Mouse (Mus musculus) midbrain, embryonic 12.5 days (tissue): ENCODE data around the gene Lamb1. TPM values are rescaled to one million over a fixed set of nuclear protein-coding genes. Genes with fewer than 3 reads are reported as not detected.
A peak's percentile ranks its signal among the peaks of the same experiment; 100 is the strongest.

ENCODE experiments used
- ATAC-seq: fragments of 200-750 bp; cut with Nextera tagmentation; 2 replicates; pipeline ENCODE4 v1.8.0; 2017; ENCODE audit warnings: low read depth, moderate TSS enrichment, moderate library complexity; ENCODE audit not compliant: low FRiP score
- H3K27ac ChIP-seq: fragments of 300-500 bp; sonication (generic); replicated peaks from 2 replicates; pipeline ENCODE4 v1.5.1; 2016; ENCODE audit warnings: mild to moderate bottlenecking
- H3K27me3 ChIP-seq: fragments of 300-500 bp; sonication (generic); 2 replicates; pipeline ENCODE4 v1.6.1; 2016; ENCODE audit warnings: mild to moderate bottlenecking
- H3K36me3 ChIP-seq: fragments of 300-500 bp; sonication (generic); 2 replicates; pipeline ENCODE4 v1.6.1; 2016
- H3K4me1 ChIP-seq: fragments of 300-500 bp; sonication (generic); 2 replicates; pipeline ENCODE4 v1.6.1; 2016
- H3K4me2 ChIP-seq: fragments of 300-500 bp; sonication (generic); replicated peaks from 2 replicates; pipeline ENCODE4 v1.6.1; 2016; ENCODE audit warnings: mild to moderate bottlenecking, moderate library complexity
- H3K4me3 ChIP-seq: fragments of 300-500 bp; sonication (generic); 2 replicates; pipeline ENCODE4 v1.5.1; 2016; ENCODE audit warnings: mild to moderate bottlenecking
- H3K9ac ChIP-seq: fragments of 300-500 bp; sonication (generic); replicated peaks from 2 replicates; pipeline ENCODE4 v1.6.1; 2016; ENCODE audit warnings: mild to moderate bottlenecking, moderate library complexity
- H3K9me3 ChIP-seq: fragments of 300-500 bp; sonication (generic); 2 replicates; pipeline ENCODE4 v1.6.1; 2016; ENCODE audit warnings: mild to moderate bottlenecking
- WGBS: fragments of 180-500 bp; shearing (Covaris S2); methylation state at CpG from one replicate; pipeline ENCODE4 v1.1.7; 2016; 5-methylcytosine and 5-hydroxymethylcytosine counted together
- polyA plus RNA-seq: library from polyadenylated mRNA; unstranded; fragments of >200 nt; fragmentation: Nextera tagmentation; extraction: Ambion mirVana; gene quantifications from 2 replicates; pipeline ENCODE4 v1.2.1, GENCODE M21; 2016

The Lamb1 gene
- polyA plus RNA-seq, 1 experiment from 2014 or later, result 29.4 TPM

DNA sequence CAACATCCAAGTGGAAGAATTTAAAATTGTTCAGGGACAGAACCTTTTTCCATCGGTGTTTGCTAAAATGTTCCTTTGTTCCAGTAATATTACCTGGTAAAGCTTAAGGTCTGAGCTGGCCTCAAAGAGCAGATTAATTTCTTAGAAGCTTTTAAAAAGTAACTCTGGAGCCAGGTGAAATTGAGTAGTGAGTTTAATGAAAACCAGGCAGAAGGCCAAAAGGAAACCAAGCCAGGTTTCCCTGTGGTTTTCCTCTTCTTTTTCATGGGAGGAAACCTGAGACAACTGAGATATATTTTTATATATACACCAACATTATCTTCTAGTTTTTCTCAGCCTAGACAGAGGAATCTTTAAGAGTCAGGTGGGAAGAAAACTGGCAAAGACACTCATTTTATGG lies 56.5 kb downstream of the Lamb1 start:
- H3K4me2 ChIP-seq, result no peak overlapping the region
- H3K9me3 ChIP-seq, result no peaks in the 10 kb centered on the region
- H3K27ac ChIP-seq, result no peak overlapping the region
- H3K4me1 ChIP-seq, result no peaks in the 10 kb centered on the region
- no peaks in the 10 kb centered on the region for H3K27me3 ChIP-seq
- H3K4me3 ChIP-seq, result no peak overlapping the region
- H3K9ac ChIP-seq, result no peak overlapping the region
- no peak for ATAC-seq
- 96% methylated on average over 1 of the region's 1 CpGs for WGBS
- no peaks in the 10 kb centered on the region for H3K36me3 ChIP-seq

- Histone ChIP-seq H3K9me3 (no peaks in the 10 kb centered on the region), H3K27me3 (no peaks in the 10 kb centered on the region), H3K27ac (no peak overlapping the region), H3K4me1 (no peaks in the 10 kb centered on the region), H3K4me2 (no peak overlapping the region), H3K36me3 (no peaks in the 10 kb centered on the region), H3K9ac (no peak overlapping the region), H3K4me3 (no peak overlapping the region)
- WGBS, result 90% methylated on average over 9 of the region's 9 CpGs
- no peak for ATAC-seq
Measured at GRCm38 (mm10) chr12:31323136-31323695, 58.2 kb downstream of the Lamb1 start.

DNA sequence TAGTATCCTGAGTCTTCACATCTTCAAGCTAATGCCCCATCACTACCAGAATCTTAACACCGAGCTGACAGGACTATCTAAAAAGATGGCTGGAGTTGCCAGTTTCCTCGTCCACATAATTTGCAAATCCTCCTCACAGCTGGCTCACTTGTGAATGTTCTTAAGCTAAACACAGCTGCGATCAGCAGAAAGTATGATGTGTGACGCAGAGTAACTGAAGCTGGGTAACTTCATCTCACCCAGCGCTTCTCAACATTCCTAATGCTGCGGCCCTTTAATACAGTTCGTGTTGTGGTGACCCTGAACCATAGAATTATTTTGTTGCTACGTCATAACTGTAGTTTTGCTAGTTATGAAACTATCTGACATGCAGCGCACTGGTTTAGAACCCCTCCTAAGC lies 62.1 kb downstream of the Lamb1 start:
- Histone ChIP-seq H3K4me3 (no peak overlapping the region), H3K27me3 (no peaks in the 10 kb centered on the region), H3K4me2 (no peak overlapping the region), H3K36me3 (peaks cover 17% of the 10 kb centered on the region), H3K4me1 (no peaks in the 10 kb centered on the region), H3K9ac (no peak overlapping the region), H3K9me3 (no peaks in the 10 kb centered on the region), H3K27ac (no peak overlapping the region)
- 93% methylated on average over 9 of the region's 9 CpGs for WGBS
- no peak for ATAC-seq

GRCm38 (mm10) chr12:31333261-31333660 lies 68.2 kb downstream of the Lamb1 start:
- Histone ChIP-seq H3K27me3 (no peaks in the 10 kb centered on the region), H3K4me2 (no peak overlapping the region), H3K9ac (no peak overlapping the region), H3K36me3 (peaks cover 62% of the 10 kb centered on the region), H3K27ac (no peak overlapping the region), H3K4me1 (no peaks in the 10 kb centered on the region), H3K9me3 (no peaks in the 10 kb centered on the region), H3K4me3 (no peak overlapping the region)
- WGBS, result 100% methylated on average over 1 of the region's 1 CpGs
- ATAC-seq, result no peak

DNA sequence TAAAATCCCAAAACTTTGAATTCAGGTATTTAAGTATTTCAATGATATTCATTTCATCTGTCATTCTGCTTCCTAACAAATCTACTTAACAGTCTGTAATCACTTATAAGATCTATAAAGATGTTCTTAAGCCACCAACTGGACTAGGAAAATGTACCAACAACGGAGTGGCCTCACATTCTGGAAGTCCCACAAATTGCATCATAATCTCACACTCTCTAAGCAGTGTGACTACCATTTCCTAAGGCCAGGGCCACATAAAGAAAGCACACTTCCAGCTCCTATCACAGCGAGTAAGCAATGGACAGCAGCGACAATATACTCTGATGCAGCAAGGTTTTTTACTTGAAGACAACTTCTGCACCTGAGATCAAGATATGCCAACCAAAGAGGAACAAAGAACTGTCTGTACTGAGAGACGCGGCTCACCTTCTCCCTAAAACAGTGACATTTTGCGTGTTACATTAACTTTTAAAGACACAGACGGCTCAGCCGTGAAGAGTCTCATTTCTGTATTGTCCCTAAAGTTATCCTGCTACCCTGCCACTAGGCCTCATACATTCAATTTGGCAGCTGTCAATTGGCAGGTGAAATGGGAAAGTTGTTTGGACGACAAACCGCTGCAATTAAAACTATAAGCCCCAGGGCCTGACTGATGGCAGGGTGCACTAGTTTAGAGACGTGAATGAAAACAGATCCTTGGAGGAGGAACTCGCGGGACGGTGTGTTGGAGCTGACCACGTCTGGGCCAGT lies 85.3 kb downstream of the Lamb1 start:
- peak overlapping the region; percentile 91 for H3K4me2 ChIP-seq
- H3K4me3 ChIP-seq, result peak overlapping the region; percentile 98
- no peaks in the 10 kb centered on the region for H3K9me3 ChIP-seq
- no peaks in the 10 kb centered on the region for H3K27me3 ChIP-seq
- H3K36me3 ChIP-seq, result peaks cover 22% of the 10 kb centered on the region
- 33% methylated on average over 15 of the region's 15 CpGs for WGBS
- peaks cover 12% of the 10 kb centered on the region for H3K4me1 ChIP-seq
- H3K27ac ChIP-seq, result no peak overlapping the region
- no peak for ATAC-seq
- peak overlapping the region; percentile 96 for H3K9ac ChIP-seq

GRCm38 (mm10) chr12:31350944-31351928 lies 86.2 kb downstream of the Lamb1 start, which contains the start of gene Dld:
Gene Dld, minus strand, starts transcription at chr12:31351453.
- Histone ChIP-seq H3K4me1 (peaks cover 12% of the 10 kb centered on the region), H3K4me3 (peak within 1 kb of the TSS; percentile 98), H3K36me3 (peaks cover 22% of the 10 kb centered on the region), H3K9me3 (no peaks in the 10 kb centered on the region), H3K4me2 (peak within 1 kb of the TSS; percentile 91), H3K9ac (peak within 1 kb of the TSS; percentile 96), H3K27me3 (no peaks in the 10 kb centered on the region), H3K27ac (peak within 1 kb of the TSS; percentile 73; the same call in 1 of the 2 replicates)
- 5% methylated on average over 64 of the region's 66 CpGs for WGBS
- ATAC-seq, result peak; percentile 100

GRCm38 (mm10) chr12:31366428-31366827 lies 101.4 kb downstream of the Lamb1 start:
- no peak for ATAC-seq
- Histone ChIP-seq H3K4me2 (no peak overlapping the region), H3K9ac (no peak overlapping the region), H3K27me3 (0 out of 2 replicates have a peak, but pooled peaks cover 4% of the 10 kb centered on the region), H3K9me3 (no peaks in the 10 kb centered on the region), H3K4me1 (no peaks in the 10 kb centered on the region), H3K27ac (no peak overlapping the region), H3K4me3 (no peak overlapping the region), H3K36me3 (no peaks in the 10 kb centered on the region)
- WGBS, result 74% methylated on average over 3 of the region's 3 CpGs

DNA sequence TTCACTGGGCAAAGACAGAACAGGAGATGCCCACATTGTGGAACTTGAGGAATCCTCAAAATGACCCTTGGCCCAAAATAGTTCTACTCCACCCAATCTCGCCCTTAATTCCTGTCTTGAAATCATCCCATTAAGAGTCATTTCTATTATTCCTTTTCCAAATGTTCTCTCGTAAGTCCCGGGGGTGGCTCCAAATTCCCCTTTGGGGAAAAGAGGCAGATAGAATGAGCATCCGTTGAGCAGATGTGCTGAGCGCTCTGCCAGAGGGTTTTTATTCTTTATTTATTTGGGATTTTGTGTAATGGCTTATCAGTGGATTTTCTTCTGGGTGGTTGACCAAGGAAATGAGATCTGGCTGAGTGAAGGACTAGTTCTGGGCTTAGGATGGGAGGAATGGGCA lies 102.7 kb downstream of the Lamb1 start:
- ATAC-seq, result no peak

DNA sequence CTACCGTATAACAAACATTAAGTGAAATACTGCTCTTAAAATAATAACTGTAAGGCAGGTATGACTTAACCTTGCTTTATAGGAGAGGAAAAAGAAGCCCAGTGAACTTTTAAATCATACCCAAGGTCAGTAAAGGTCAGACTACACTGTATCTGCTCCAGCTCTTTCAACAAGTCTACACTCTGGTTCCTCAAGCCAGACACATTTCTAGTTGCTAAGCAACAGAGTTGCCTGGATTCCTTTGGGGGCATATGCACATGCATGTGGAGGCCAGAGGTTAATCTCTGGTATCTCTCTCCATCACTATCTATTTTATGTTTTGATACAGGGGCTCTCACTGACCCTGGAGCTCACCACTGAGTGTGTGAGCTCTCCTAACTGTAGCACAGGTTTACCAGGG lies 104.1 kb downstream of the Lamb1 start:
- Histone ChIP-seq H3K27me3 (0 out of 2 replicates have a peak, but pooled peaks cover 4% of the 10 kb centered on the region), H3K4me3 (no peak overlapping the region), H3K36me3 (no peaks in the 10 kb centered on the region), H3K9ac (no peak overlapping the region), H3K4me1 (no peaks in the 10 kb centered on the region), H3K27ac (no peak overlapping the region), H3K9me3 (no peaks in the 10 kb centered on the region), H3K4me2 (no peak overlapping the region)
- no peak for ATAC-seq
- WGBS, result 90% methylated on average over 1 of the region's 1 CpGs

More for the DNA sequence above, 102.7 kb downstream of the Lamb1 start:
- Histone ChIP-seq H3K36me3 (no peaks in the 10 kb centered on the region), H3K9me3 (no peaks in the 10 kb centered on the region), H3K9ac (no peak overlapping the region), H3K27me3 (0 out of 2 replicates have a peak, but pooled peaks cover 4% of the 10 kb centered on the region), H3K4me2 (no peak overlapping the region), H3K4me1 (no peaks in the 10 kb centered on the region), H3K27ac (no peak overlapping the region), H3K4me3 (no peak overlapping the region)
- 88% methylated on average over 5 of the region's 5 CpGs for WGBS

DNA sequence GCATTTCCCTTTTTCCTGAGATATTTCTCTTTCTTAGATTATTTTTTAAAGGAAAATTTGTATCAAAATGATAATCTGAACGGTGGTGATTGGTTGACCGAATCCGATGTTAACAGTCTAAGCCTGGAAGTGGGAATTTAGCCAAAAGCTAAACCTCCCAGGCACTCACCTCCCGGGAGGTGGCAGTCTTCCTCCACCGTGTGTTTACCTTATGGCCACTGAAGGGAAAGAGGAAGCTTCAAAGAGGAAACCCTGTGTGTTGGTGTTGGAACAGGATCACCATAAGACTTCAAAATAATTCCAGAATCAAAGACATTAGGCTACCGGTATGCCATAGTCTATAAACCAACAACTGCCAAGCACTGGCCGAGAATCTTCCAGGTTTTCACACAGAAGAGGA lies 104.6 kb downstream of the Lamb1 start:
- WGBS, result 90% methylated on average over 7 of the region's 7 CpGs
- Histone ChIP-seq H3K9ac (no peak overlapping the region), H3K4me2 (no peak overlapping the region), H3K9me3 (no peaks in the 10 kb centered on the region), H3K36me3 (no peaks in the 10 kb centered on the region), H3K4me3 (no peak overlapping the region), H3K4me1 (no peaks in the 10 kb centered on the region), H3K27ac (no peak overlapping the region), H3K27me3 (0 out of 2 replicates have a peak, but pooled peaks cover 4% of the 10 kb centered on the region)
- no peak for ATAC-seq

DNA sequence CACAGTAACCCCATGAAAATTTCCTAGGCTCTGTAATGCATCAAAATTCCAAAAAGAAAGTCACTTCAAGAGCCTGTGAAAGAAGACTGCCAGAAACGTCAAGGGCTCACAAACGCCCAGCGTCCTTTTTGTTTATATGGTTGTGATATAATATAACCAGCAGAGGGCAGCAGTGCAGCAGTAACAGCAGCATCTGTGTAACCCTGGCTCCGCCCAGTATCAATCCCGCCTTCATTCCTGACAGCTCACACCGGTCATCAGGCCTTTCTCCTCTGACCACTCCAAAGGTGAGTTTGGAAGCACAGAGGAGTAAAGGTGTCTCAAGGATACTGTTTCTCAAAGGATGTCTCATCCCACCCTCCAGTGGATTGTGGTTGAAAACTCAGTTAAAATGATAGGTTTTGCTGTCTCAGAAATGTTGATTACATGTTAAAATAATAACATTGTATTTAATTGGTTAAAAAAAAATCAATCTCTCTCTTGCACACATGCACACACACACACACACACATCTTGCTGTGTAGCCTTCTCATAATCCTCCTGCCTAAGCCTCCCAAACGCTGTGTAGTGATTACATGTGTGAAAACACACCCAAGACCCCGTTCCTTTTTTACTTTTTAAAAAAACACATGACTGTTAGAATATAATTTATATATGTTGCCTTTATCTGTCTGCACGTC lies 109.7 kb downstream of the Lamb1 start:
- H3K4me3 ChIP-seq, result no peak overlapping the region
- H3K27me3 ChIP-seq, result no peaks in the 10 kb centered on the region
- no peaks in the 10 kb centered on the region for H3K9me3 ChIP-seq
- H3K27ac ChIP-seq, result no peak overlapping the region
- peak; percentile 81 for ATAC-seq
- no peaks in the 10 kb centered on the region for H3K36me3 ChIP-seq
- H3K4me2 ChIP-seq, result no peak overlapping the region
- WGBS, result 40% methylated on average over 9 of the region's 9 CpGs
- H3K9ac ChIP-seq, result no peak overlapping the region
- peaks cover 7% of the 10 kb centered on the region; the same call in 1 of the 2 replicates for H3K4me1 ChIP-seq
